Mouse (Mus musculus) spleen, postnatal 4 days (tissue): ENCODE measurements around the gene Lurap1.

ENCODE experiments used
- DNase-seq, 2 experiments: peaks; one replicate each; pipeline ENCODE4 v3.0.0; 2022; ENCODE audit warnings: low spot score in 2 of 2

Lurap1 gene

GRCm38 (mm10) chr4:116110695-116111094 lies 40.4 kb downstream of the Lurap1 start:
- no peak for DNase-seq

GRCm38 (mm10) chr4:116105278-116105677 lies 45.9 kb downstream of the Lurap1 start:
- DNase-seq: no peak

GRCm38 (mm10) chr4:116100959-116101358 lies 50.2 kb downstream of the Lurap1 start:
- no peak for DNase-seq

- DNase-seq: no peak
Measured at GRCm38 (mm10) chr4:116097211-116097610, 53.9 kb downstream of the Lurap1 start.

- no peak for DNase-seq
Measured at GRCm38 (mm10) chr4:116096291-116096690, 54.8 kb downstream of the Lurap1 start.

DNA sequence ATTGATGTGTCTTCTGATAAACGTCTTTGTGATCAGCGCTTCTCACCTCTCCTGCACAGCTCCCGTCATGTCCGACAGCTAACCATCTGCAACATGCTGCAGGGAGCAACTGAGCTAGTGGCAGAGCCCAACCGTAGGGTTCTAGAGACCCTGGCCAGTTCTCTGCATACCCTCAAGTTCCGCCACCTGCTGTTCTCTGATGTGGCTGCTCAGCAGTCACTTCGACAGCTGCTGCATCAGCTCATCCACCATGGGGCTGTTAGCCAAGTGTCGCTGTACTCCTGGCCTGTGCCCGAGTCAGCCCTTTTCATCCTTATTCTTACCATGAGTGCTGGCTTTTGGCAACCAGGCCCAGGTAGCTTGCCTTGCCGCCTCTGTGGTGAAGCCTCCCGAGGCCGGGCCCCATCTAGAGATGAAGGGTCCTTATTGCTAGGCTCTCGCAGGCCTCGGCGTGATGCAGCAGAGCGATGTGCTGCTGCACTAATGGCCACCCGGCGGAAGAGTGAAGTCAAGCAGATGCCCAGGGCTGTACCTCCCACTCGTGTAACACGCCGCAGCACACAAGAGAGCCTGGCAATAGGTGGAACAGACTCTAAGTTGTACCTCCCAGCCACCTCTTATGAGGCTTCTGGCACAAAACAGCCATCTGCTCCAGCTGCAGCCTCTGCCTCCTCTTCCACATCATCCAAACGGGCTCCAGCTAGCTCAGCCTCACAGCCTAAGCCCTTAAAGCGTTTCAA lies 62.5 kb downstream of the Lurap1 start:
- DNase-seq: no peak
